Mouse (Mus musculus) lung, postnatal 0 days (tissue): Measurements from ENCODE around the gene Rpl11.

Experiments
- CTCF ChIP-seq: IDR thresholded peaks from 2 replicates; pipeline ENCODE4 v1.5.1; 2016; ENCODE audit warnings: antibody characterized with exemption, mild to moderate bottlenecking
- EP300 ChIP-seq: IDR thresholded peaks from 2 replicates; pipeline ENCODE4 v1.6.1; 2016; ENCODE audit warnings: antibody characterized with exemption, mild to moderate bottlenecking, control low read depth

GRCm38 (mm10) chr4:136091346-136091745 is 38.1 kb upstream of the Rpl11 start:
- TF ChIP-seq CTCF (no peak), EP300 (no peak)
